Mouse (Mus musculus): ENCODE results near the gene Erbb2.

- TF ChIP-seq POLR2A (IDR thresholded peaks at IDR 0.05; ENCODE audit: insufficient read depth, low read length) (no peak), EP300 (IDR thresholded peaks at IDR 0.05; ENCODE audit: insufficient read depth, low read depth, low read length) (no peak)
Observed at GRCm38 (mm10) chr11:98417074-98417473, 4.8 kb downstream of the Erbb2 start.

All from ES-Bruce4 (cell line).